Mouse (Mus musculus): ENCODE data around the gene 2410002F23Rik. TPM values are rescaled to one million over a fixed set of nuclear protein-coding genes. Genes with fewer than 3 reads are reported as not detected.
A peak's percentile ranks its signal among the peaks of the same experiment; 100 is the strongest.

2410002F23Rik gene
- total and polyA plus RNA-seq, 3 experiments, result 44.4 to 96.1 (median 67.0) TPM

DNA sequence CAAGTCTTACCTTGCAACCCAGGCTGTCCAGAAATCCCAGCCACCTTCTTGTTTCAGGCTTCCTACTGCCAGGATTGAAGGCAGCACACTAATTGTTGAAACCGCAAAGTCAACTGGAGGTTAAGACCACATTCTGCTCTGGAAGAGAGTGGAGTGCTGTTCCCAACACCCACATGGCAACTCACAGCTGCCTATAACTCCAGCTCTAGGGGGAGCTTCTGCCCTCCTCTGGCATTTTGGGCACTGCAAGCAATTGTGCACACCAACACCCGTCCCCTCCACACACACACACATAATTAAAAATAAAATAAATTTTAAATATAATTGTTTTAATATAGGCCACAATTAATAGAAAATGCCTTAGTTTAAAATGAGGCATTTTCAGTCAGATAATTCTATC, 5.4 kb upstream of the 2410002F23Rik start:
- dilution Hi-C loops (cut with MboI; ENCODE audit: extremely low pct_ligation_motif_present, extremely low pct_unique_long_range_greater_than_20kb, low sequenced_read_pairs), result no loop called here
- Histone ChIP-seq H3K9ac (ENCODE audit: insufficient read depth, low read depth) (no peak overlapping the region), H3K27ac (ENCODE audit: insufficient read depth, low read depth) (no peak overlapping the region)

DNA sequence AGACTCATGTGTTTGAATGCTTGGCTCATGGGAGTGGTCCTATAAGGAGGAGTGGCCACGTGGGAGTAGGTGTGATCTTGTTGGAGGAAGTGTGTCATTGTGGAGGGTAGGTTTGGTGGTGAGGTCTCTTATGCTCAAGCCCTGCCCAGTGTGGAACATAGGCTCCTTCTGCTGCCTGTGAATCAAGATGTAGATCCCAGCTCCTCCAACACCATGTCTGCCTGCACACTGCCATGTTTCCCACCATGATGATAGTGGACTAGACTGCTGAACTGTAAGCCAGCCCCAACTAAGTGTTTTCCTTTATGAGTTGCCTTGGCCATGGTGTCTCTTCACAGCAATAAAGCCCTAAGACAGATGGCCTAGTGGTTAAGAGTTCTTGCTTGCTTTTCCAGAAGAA, 2.4 kb upstream of the 2410002F23Rik start:
- H3K27me3 ChIP-seq (replicated peaks), result peaks cover 2% of the 10 kb centered on the region
- no peaks in the 10 kb centered on the region for H3K9me3 ChIP-seq (replicated peaks; ENCODE audit: low read length)
- no peak overlapping the region for H3K27ac ChIP-seq (ENCODE audit: insufficient read depth, low read depth)
- H3K79me2 ChIP-seq (replicated peaks; ENCODE audit: control insufficient read depth, extremely low read depth, insufficient read depth, poor library complexity, severe bottlenecking), result peaks cover 18% of the 10 kb centered on the region
- no peak overlapping the region for H3K9ac ChIP-seq (ENCODE audit: insufficient read depth, low read depth)
- in situ Hi-C loops (cut with MboI; ENCODE audit: low pct_ligation_motif_present, low pct_unique_long_range_greater_than_20kb, low sequenced_read_pairs), result no loop called here
- TF ChIP-seq PAX5 (IDR thresholded peaks at IDR 0.05; ENCODE audit: low read length) (no peak), ZNF384 (IDR thresholded peaks at IDR 0.05; ENCODE audit: low read depth, low read length) (no peak), POLR2AphosphoS2 (IDR thresholded peaks at IDR 0.05; ENCODE audit: low read depth, low read length) (no peak), USF1 (IDR thresholded peaks at IDR 0.05; ENCODE audit: low read depth, low read length) (no peak), KAT2A (IDR thresholded peaks at IDR 0.05; ENCODE audit: insufficient replicate concordance, low read length) (no peak), E2F4 (IDR thresholded peaks at IDR 0.05; ENCODE audit: insufficient replicate concordance, low read depth, low read length) (no peak), BHLHE40 (IDR thresholded peaks at IDR 0.05; ENCODE audit: low read depth, low read length) (no peak), GABPA (IDR thresholded peaks at IDR 0.05; ENCODE audit: insufficient replicate concordance, low read depth, low read length) (no peak), HCFC1 (IDR thresholded peaks at IDR 0.05; ENCODE audit: low read depth, low read length) (no peak), POLR2A (IDR thresholded peaks at IDR 0.05; ENCODE audit: low read depth, low read length) (no peak), MAX (IDR thresholded peaks at IDR 0.05; ENCODE audit: low read length) (no peak), TBP (conservative IDR thresholded peaks at IDR 0.05; ENCODE audit: low read depth, low read length) (no peak), SMC3 (IDR thresholded peaks at IDR 0.05; ENCODE audit: low read depth, low read length) (no peak), ETS1 (conservative IDR thresholded peaks at IDR 0.05; ENCODE audit: low read depth, low read length) (no peak), RAD21 (IDR thresholded peaks at IDR 0.05; ENCODE audit: low read depth, low read length) (no peak), IRF4 (IDR thresholded peaks at IDR 0.05; ENCODE audit: low read depth, low read length) (no peak), JUND (conservative IDR thresholded peaks at IDR 0.05; ENCODE audit: low read depth, low read length) (no peak), TCF12 (IDR thresholded peaks at IDR 0.05; ENCODE audit: low read depth, low read length) (no peak)
- peaks cover 6 to 12% of the 10 kb centered on the region in 2 experiments for H3K36me3 ChIP-seq (replicated peaks in 1 of 2; ENCODE audit: control insufficient read depth in 1 of 2, insufficient read depth in 1 of 2, low read length in 1 of 2)
- H3K4me2 ChIP-seq (ENCODE audit: insufficient read depth, low read depth, poor library complexity, severe bottlenecking), result no peak overlapping the region
- no peak for DNase-seq (ENCODE audit: extremely low read depth)
- peaks cover 5 to 26% of the 10 kb centered on the region in 2 experiments for H3K4me1 ChIP-seq (ENCODE audit: control insufficient read depth in 1 of 2, insufficient read depth in 2 of 2)
- no peak overlapping the region for H3K4me3 ChIP-seq (replicated peaks in 1 of 3; ENCODE audit: low read depth in 2 of 3, low read length in 2 of 3, poor library complexity in 1 of 3)
- dilution Hi-C loops (cut with MboI; ENCODE audit: extremely low pct_ligation_motif_present, extremely low pct_unique_long_range_greater_than_20kb, low sequenced_read_pairs), result no loop called here

More for the DNA sequence above, 5.4 kb upstream of the 2410002F23Rik start:
- no peak overlapping the region for H3K4me3 ChIP-seq (replicated peaks in 1 of 3; ENCODE audit: low read depth in 2 of 3, low read length in 2 of 3, poor library complexity in 1 of 3)
- H3K79me2 ChIP-seq (replicated peaks; ENCODE audit: control insufficient read depth, extremely low read depth, insufficient read depth, poor library complexity, severe bottlenecking), result 0 out of 2 replicates have a peak, but pooled peaks cover 4% of the 10 kb centered on the region
- H3K36me3 ChIP-seq (replicated peaks in 1 of 2; ENCODE audit: control insufficient read depth in 1 of 2, insufficient read depth in 1 of 2, low read length in 1 of 2), result no peaks in the 10 kb centered on the region
- in situ Hi-C loops (cut with MboI; ENCODE audit: low pct_ligation_motif_present, low pct_unique_long_range_greater_than_20kb, low sequenced_read_pairs), result no loop called here
- peaks cover 6% of the 10 kb centered on the region for H3K27me3 ChIP-seq (replicated peaks)
- no peak overlapping the region for H3K4me2 ChIP-seq (ENCODE audit: insufficient read depth, low read depth, poor library complexity, severe bottlenecking)
- no peak for DNase-seq (ENCODE audit: extremely low read depth)
- H3K9me3 ChIP-seq (replicated peaks; ENCODE audit: low read length), result no peaks in the 10 kb centered on the region
- H3K4me1 ChIP-seq (ENCODE audit: control insufficient read depth in 1 of 2, insufficient read depth in 2 of 2), result peaks cover 5 to 13% of the 10 kb centered on the region in 2 experiments
- no peak for TF ChIP-seq TCF12 (IDR thresholded peaks at IDR 0.05; ENCODE audit: low read depth, low read length)
- no peak for TF ChIP-seq MAFK (IDR thresholded peaks at IDR 0.05; ENCODE audit: insufficient replicate concordance, low read length)
- no peak for TF ChIP-seq USF1 (IDR thresholded peaks at IDR 0.05; ENCODE audit: low read depth, low read length)
- TF ChIP-seq SMC3 (IDR thresholded peaks at IDR 0.05; ENCODE audit: low read depth, low read length), result peak; percentile 5; the same call in 1 of the 2 replicates
- TF ChIP-seq CTCF (conservative IDR thresholded peaks at IDR 0.05 in 1 of 2, IDR thresholded peaks at IDR 0.05 in 1 of 2; ENCODE audit: low read depth in 2 of 2, low read length in 2 of 2), result peak in 1 of 2 experiments; percentile 31; a peak in 1 of 4 replicates
- TF ChIP-seq RAD21 (IDR thresholded peaks at IDR 0.05; ENCODE audit: low read depth, low read length), result peak; percentile 0; the same call in 1 of the 2 replicates

Measured in CH12.LX (cell line).